Mouse (Mus musculus) c-Kit-positive CD71-positive TER-119-positive erythroid progenitor cells, embryonic 14.5 days (primary cell): ENCODE results near the gene Fgfr2.

ENCODE experiments used
- DNase-seq: peaks from one replicate; pipeline ENCODE4 v3.0.0-alpha.2; 2013; ENCODE audit warnings: low spot score

Fgfr2 gene

DNA sequence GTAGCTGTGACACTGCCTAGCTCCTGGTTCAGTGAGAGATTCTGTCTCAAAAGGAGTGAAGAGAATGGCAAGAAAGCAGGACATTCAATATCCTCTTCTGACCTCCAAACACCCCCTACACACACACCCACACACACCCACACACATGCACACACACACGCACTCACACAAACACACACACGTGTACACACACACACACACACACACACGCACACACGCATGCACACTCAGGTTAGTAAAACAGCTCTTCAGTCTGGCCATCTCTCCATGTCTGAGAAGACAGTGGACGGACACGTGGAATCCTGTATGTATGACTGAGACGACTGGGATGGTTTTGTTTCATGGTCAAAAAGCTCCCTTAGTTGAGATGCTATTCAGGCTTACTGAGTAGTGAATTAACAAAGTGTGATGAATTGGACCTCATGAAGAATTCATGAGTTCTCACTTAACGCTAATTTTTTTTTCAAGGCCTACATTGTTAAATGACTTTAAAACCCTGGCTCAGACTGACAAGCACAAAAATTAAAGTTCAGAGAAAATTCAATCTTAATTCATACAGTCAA is 2737.3 kb downstream of the Fgfr2 start:
- DNase-seq = no peak

- no peak for DNase-seq
Measured at GRCm38 (mm10) chr7:130382126-130382525, 2741.0 kb downstream of the Fgfr2 start.

GRCm38 (mm10) chr7:130381387-130381951 is 2741.7 kb downstream of the Fgfr2 start:
- no peak for DNase-seq

- DNase-seq = no peak
Measured at GRCm38 (mm10) chr7:130380769-130381355, 2742.3 kb downstream of the Fgfr2 start.

DNA sequence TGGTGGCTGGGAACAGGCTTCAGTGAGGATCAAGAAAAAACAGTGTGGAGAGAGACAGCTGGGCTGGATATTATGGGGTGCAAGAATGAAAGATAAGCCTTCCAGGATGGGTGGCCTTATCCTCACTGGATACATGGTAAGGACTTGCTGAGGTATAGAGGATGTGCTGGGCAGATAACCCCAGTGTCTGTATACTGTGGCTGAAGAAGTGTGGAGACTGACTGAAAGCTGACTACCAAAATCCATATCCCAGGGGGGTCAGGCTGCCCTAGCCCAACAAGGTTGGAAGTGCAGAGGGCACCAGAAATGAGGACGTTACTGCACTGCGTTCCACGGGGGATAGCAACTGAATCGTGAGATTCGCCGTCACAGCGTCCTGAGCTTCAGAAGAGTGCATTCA is 2742.8 kb downstream of the Fgfr2 start:
- no peak for DNase-seq

DNA sequence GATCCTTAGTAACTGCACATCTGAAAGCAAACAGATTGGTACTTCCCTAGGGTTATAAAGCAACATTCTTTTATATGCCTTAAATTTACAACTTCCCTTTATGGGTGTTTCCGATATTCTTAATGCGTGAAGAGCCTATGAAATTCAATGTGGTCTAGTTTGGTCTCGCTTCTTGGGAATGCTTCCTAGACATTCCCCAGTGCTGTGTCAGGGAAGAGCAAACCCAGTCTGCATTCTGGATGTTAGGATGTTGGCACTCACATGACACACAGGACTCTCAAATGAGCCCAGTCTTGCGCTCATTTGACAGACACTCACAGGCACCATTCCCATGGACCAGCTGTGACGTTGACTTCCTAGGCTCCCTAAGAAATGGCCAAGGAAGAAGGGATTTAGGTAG is 2743.3 kb downstream of the Fgfr2 start:
- DNase-seq = no peak

GRCm38 (mm10) chr7:130378308-130378707 is 2744.8 kb downstream of the Fgfr2 start:
- DNase-seq = no peak

GRCm38 (mm10) chr7:130374311-130374710 is 2748.8 kb downstream of the Fgfr2 start:
- DNase-seq = no peak

DNA sequence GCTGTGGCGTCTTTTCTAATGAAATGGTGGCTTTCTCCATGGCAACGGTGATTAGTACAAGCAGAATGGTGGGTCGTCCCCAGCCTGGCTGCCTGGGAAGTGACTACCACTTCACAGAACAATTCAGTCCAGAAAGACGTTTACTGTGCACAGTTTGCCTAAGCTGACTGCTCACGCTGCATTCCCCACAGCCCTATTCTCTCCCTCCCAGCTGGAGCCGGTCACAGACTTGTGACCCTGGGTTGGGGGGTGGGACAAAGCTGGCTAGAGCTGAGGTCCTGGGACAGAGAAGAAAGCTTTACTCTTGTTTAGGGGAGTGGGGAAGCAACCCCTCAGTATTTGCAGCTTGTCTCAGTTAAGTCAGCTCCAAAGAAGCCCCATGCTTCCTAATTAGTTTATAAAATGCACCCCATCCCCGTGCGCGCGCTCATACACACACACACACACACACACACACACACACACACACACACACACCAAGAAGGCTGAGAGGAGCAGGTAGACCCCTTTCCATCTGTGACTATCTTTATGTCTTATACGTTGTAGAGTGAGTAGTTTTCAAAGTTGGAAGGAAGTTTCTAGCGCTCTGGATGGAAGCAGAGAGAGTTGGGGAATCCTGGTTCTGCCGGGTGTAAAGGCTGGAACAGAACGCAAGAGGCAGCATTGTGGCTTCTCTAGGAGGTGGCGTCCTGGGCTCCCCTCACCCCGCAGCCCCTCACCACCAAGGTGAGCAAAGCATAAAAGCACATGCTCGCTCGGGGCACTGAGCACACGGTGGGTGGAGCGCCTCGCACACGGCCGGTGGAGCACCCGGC is 2754.1 kb downstream of the Fgfr2 start:
- DNase-seq = no peak

DNA sequence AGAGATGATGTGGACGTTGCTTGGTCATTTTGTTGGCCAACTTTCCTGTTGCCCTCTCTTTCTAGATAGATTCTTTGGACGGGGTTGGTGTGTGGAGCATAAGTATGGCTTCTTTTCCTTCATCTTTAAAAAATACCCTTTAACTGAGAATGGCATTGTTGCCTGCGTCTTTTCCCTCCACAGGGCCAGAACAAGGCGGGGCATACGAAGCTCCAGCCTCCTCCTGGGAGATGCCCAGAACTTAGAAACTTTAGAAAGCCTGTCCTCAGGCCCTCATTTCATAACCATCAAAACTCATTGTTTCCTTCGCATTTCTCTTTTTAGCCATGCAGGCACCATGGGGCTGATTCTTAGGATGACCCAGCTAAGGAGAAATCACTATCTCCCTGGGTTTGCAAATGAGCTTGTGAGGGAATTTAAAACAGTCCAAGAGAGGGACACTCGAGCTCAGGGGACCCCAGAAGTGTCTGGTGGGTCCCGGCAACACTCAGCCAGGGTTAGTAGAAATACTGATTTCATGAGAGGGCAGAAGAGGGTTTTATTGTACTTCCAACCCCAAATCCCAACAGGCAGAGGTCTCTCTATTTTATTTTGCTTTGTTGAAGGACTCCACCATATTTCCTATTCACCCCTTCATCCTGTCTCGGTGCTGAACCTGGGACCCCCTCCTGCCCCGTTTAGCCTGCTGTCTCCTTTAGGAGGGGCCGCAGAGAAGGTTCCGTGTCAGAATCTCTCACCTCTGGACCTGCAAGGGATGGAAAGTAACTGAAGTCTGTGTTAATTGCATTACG is 2754.9 kb downstream of the Fgfr2 start:
- DNase-seq = no peak

DNA sequence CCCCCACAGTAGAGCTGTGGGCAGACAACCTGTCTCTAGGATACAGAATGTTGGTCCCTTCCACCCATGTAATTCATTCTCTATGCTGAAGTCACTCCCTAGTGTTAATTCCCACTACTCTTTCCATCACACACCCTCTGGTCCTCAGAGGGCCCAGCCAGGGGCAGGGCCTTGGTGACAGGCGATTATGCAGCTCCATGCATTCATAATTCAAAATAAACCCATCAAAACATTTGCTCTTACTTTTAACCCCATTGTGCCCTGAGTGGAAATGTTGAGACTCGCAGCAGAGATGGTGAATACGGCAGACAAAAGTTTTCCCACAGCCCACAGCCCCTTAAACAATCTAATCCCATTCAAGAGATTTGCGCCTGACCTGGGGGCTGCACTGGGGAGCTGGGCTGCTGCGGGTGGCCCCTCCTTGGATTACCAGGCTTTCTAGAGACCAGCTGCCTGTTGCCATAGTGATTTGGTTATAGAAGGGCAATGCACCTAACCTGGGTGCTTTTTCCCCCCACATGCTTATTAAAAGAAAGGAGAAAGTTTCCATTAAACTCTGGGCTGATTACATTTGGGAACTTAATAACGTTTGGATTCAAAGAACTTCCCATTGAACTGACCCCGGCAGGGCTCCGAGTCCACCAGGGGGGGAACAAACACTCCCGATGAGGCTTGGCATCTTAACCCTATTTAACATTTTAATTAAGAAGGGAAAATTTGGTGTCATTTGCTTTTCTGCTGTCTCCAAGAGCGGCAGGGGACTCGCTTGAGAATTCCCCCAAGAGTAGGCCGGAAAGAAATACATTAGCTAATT is 2755.7 kb downstream of the Fgfr2 start:
- DNase-seq = no peak

GRCm38 (mm10) chr7:130365711-130366110 is 2757.4 kb downstream of the Fgfr2 start:
- DNase-seq = no peak

DNA sequence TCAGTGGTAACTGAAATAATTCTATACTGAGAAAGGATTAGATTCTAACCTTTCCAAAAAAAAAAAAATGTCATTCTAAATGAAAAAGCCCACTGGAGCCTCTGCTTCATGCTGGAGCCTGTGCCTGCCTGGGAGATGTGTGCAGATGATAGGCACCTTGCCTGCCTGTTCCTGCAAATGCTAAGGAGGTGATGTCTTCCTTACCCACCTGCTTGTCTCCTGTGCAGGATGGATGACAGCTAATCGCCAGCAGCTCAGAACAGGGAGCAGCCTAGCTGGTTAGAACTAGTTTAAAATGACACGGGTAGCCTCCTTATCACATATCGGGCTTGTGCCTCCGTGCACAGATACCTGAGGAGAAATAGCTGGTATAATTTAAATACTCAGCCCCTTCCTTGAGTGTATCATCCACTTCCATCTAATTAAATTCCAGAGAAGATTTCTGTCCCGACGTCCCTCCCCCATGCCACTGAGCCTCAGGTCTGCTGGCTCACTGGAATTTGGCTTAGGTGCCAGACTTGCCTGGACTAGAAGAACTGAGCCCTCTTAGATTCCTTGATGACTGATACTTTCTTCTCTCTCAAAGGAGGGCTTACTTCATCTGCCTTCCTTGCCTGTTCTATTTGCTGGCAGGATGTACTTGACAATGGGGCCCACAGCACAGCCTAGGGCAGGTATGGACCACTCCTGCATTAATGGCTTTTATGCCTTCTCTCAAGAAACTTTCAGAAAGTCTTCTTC is 2782.6 kb downstream of the Fgfr2 start:
- DNase-seq = no peak

GRCm38 (mm10) chr7:130337601-130338000 is 2785.5 kb downstream of the Fgfr2 start:
- DNase-seq = no peak

DNA sequence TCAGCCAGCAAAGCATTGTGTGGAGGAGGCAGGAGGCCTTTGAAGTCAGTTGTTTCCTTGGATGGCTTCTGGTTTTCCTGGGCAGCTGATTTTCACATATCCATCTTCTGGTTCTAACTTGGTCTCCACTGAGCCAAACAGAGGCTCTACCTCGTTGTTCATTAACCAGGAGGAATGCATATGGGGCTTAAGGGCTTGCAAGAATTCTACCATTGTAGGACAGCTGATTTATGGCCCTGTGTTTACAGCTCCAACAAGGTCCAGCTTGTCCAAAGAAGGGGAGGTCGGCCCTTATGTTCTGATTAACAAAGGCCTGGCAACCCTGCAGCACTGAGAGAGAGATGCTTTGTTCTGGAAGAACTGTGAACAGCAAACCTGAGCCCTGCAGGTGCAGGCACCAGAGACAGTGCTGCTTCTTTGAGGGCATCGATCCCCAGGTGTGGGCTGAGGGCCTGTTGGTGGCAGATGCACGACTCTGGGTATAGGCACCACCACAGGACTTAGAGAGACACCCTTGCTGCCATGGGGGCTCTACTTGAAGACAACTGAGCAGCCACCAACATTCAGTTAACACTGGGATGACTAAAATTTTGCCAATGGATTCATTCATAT is 2787.6 kb downstream of the Fgfr2 start:
- DNase-seq = no peak

- no peak for DNase-seq
Measured at GRCm38 (mm10) chr7:130332515-130333220, 2790.5 kb downstream of the Fgfr2 start.

- DNase-seq = no peak
Measured at GRCm38 (mm10) chr7:130327603-130328365, 2795.4 kb downstream of the Fgfr2 start.

DNA sequence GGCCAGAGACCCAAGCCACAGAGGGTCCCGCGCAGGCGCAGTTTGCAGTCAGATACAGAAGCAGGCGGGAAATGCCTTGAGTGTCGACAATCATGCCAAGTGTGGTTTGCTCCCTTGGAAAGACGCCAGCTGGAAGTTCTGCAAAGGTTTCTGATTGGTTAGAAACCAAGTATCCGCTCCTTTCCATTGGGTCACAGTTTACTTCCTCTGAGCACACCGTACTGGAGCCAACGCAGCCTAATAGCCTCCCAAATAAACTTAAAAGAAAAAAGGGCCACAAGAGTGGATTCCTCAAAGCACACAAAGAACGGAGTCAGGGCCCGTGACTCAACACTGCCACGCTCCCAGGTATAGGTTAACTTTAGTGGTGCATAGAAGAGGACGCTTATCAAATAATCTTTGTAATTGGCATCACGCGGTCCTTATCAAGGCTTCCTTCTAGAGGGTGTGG is 2797.1 kb downstream of the Fgfr2 start:
- DNase-seq = no peak
